Mouse (Mus musculus): ENCODE measurements at regions not wholly inside any gene's neighbourhood (a gene's known extent, or its start where the extent isn't known, plus 50 kb on each side); places are given as distances from the start of the nearest gene placed in this dataset.

- no peak for DNase-seq
These were observed 180.9 kb downstream of the Zfp365 start for GRCm38 (mm10) chr10:67731577-67731976.

- DNase-seq, result peak; percentile 58
These were observed 180.5 kb upstream of the Ado start for GRCm38 (mm10) chr10:67729271-67729670.

- no peak for DNase-seq
These were observed 178.8 kb upstream of the Ado start for GRCm38 (mm10) chr10:67727580-67727979.

GRCm38 (mm10) chr10:67726796-67727195 is 178.0 kb upstream of the Ado start:
- DNase-seq, result no peak

- DNase-seq, result no peak
These were observed 177.6 kb upstream of the Ado start for GRCm38 (mm10) chr10:67726351-67726750.

- DNase-seq, result no peak
These were observed 173.0 kb upstream of the Ado start for GRCm38 (mm10) chr10:67721787-67722186.

GRCm38 (mm10) chr10:67717506-67717905 is 168.8 kb upstream of the Ado start:
- DNase-seq, result no peak

- no peak for DNase-seq
These were observed 166.3 kb upstream of the Ado start for GRCm38 (mm10) chr10:67715046-67715445.

- DNase-seq, result no peak
These were observed 164.3 kb upstream of the Ado start for GRCm38 (mm10) chr10:67713098-67713497.

- no peak for DNase-seq
These were observed 163.9 kb upstream of the Ado start for GRCm38 (mm10) chr10:67712665-67713064.

- DNase-seq, result no peak
These were observed 163.2 kb upstream of the Ado start for GRCm38 (mm10) chr10:67711961-67712360.

- DNase-seq, result no peak
These were observed 157.7 kb upstream of the Ado start for GRCm38 (mm10) chr10:67706436-67706835.

- no peak for DNase-seq
These were observed 154.2 kb upstream of the Ado start for GRCm38 (mm10) chr10:67702783-67703455.

- DNase-seq, result no peak
These were observed 148.8 kb upstream of the Ado start for GRCm38 (mm10) chr10:67697401-67698195.

- DNase-seq, result no peak
These were observed 147.4 kb upstream of the Ado start for GRCm38 (mm10) chr10:67695891-67696853.

GRCm38 (mm10) chr10:67694751-67695150 is 146.0 kb upstream of the Ado start:
- no peak for DNase-seq

GRCm38 (mm10) chr10:67693586-67693985 is 144.8 kb upstream of the Ado start:
- DNase-seq, result no peak

GRCm38 (mm10) chr10:67689944-67690670 is 141.4 kb upstream of the Ado start:
- DNase-seq, result no peak

- DNase-seq, result no peak
These were observed 130.6 kb upstream of the Ado start for GRCm38 (mm10) chr10:67679382-67679781.

GRCm38 (mm10) chr10:67673450-67673849 is 124.7 kb upstream of the Ado start:
- no peak for DNase-seq

GRCm38 (mm10) chr10:67672281-67672680 is 123.5 kb upstream of the Ado start:
- no peak for DNase-seq

- no peak for DNase-seq
These were observed 120.3 kb upstream of the Ado start for GRCm38 (mm10) chr10:67669066-67669465.

All from adrenal gland, adult 2 months (tissue).